Mouse (Mus musculus): Measurements from ENCODE around the gene Ostf1. TPM values are rescaled to one million over a fixed set of nuclear protein-coding genes. Genes with fewer than 3 reads are reported as not detected.
"Not testable (repeated sequence)": the region's sequence is repeated elsewhere in the genome, so short reads cannot be mapped to it uniquely, and the experiment has no call there.

Gene Ostf1
- total RNA-seq, 2 experiments from 2014 or later = 29.2 to 30.5 TPM

- no peak for DNase-seq (ENCODE audit: extremely low spot score in 1 of 2, low spot score in 1 of 2)
These were observed 31.0 kb downstream of the Ostf1 start for GRCm38 (mm10) chr19:18600611-18601010.

- no peak for DNase-seq (ENCODE audit: extremely low spot score in 1 of 2, low spot score in 1 of 2)
These were observed 32.0 kb downstream of the Ostf1 start for GRCm38 (mm10) chr19:18599650-18600049.

DNA sequence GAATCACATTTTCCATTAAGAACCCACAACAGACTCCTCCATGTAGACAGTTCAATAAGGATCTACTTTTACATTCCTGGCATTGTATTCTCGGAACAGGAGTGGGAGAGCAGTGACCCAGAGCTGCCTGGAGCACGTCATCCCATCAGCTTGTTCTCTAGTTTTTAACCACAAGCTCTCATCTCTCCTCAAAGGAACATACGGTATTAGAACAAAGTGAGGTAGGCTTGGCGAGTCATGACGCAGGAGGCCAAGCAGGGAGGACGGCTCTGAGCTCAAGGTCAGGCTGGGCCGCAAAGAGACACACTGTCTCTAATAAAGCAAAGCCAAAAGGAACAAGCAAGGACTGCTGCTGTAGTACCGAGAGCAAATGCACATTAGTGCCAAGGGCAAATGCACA lies 32.6 kb downstream of the Ostf1 start:
- DNase-seq (ENCODE audit: extremely low spot score in 1 of 2, low spot score in 1 of 2) = no peak

DNA sequence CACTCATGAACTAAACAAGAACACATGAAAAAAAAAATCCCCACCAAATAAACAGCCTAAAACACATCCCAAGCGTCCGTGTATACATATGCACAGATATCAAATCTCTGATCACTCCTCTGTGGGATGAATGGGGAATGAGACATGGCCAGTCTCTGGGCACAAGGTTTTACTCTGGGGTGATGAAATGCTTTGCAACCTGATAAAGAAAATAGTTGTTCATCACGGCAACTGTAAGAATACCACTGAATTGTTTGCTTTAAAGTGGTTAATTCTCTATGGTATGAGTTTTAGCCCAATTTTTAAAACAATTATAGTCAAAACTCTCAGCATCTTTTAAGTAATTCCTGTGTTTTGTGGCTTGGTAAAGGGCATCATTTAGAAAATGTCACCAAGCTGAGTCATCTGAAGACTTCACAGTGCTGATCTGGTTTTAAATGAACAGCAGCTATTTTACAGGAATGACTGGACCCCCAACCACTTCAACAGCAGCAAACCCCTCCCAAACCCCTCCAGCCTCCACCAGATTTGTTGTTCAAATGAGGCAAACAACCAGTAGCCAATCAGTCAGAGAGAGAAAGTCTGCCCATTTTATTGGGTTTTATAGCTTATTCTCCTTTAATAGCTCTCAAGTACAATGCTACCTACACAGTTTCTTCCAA lies 33.2 kb downstream of the Ostf1 start:
- DNase-seq (ENCODE audit: extremely low spot score in 1 of 2, low spot score in 1 of 2) = no peak

GRCm38 (mm10) chr19:18597772-18598171 lies 33.9 kb downstream of the Ostf1 start:
- no peak for DNase-seq (ENCODE audit: extremely low spot score in 1 of 2, low spot score in 1 of 2)

DNA sequence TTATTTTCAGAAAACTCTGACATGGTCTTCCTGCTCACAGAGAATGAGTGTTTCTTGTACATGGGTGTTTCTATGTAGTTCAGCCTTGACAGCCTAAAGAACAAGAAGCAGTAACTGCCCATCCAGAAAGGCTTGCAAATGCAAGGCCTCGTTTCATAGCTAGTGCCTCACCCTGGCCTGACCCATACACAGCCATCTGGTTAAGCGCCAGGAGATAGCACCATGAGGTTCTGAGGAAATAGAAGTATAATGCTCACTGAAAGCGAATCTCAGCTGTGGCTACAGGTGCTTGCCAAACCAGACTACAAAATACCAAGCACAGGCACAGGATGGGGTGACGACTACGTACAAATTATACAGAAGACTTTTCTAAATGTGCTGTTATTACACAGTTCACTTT lies 34.7 kb downstream of the Ostf1 start:
- no peak for DNase-seq (ENCODE audit: extremely low spot score in 1 of 2, low spot score in 1 of 2)

DNA sequence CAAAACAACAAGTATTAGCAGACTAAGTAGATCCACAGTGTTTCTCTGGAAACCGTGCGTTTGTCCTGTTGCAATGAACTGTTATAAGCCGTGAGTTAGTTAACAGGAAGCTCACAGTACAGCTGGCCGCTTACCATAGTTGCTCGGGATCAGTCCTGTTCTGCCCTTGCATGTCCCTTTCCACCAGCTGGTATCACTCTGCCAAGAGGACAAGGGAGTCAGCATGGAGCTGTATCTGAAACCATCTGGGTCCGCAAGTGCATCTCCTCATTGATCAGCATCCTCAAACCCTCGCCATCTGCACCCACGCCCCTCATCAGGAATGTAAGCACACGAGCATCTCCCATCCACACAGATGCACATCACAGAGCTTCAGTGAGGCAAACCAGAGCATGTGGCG lies 37.9 kb downstream of the Ostf1 start:
- DNase-seq (ENCODE audit: extremely low spot score in 1 of 2, low spot score in 1 of 2) = no peak

DNA sequence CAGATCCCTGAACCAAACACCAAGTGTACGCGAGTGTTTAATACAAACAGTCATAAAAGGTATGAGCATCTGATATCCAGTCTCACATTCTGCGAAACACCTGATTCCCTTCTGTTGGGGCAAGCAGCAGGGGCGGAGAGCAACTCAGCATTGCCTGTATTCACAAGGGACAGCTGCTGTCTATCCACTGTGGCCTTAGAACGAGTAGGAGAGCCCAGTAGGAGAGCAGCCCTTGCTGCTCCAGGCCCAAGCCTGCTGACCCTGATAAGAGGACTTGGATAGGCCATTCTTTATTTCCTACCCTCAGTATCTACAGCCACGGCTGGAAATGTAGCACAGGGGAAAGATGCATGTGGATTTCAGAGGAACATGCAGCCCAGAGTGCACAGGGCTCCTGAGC lies 38.7 kb downstream of the Ostf1 start:
- no peak for DNase-seq (ENCODE audit: extremely low spot score in 1 of 2, low spot score in 1 of 2)

DNA sequence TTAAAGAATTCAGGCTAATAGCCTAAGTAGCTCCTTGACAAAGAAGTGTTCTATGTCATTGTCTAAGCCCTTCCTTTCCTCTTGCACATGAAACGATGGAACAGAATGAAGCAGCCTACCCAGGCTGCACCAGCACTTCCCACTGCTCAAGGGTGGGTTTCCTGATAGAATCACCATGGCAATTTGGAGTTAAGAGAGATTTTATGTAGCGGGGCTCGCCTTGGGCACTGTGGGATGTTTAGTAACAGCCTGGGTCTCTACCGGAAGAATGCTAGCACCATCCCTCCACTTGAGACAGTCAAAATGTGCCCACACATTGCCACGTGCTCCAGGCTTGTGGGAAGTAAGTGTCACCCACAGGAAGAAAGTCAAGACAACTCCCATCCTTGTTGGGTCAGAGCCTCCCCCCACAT lies 40.7 kb downstream of the Ostf1 start:
- DNase-seq (ENCODE audit: extremely low spot score in 1 of 2, low spot score in 1 of 2) = no peak

DNA sequence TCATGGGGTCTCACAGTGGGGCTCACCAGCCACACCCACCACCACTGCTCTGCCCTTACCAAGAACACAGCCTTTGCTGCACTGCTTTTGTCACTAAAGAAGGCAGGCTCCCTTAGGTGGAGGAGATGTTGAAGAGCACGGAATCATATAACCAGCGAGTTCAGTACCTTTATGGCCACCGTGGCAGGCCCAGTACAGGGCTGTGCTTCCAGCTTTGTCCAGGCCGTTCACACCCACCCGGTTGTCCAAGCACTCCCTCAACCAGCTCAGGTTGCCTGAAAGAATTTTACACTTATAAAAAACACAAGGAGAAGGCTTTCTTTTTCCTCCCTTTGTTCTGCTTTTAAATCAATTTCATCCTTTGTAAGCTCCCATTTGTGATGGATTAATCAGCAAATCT lies 41.4 kb downstream of the Ostf1 start:
- DNase-seq (ENCODE audit: extremely low spot score in 1 of 2, low spot score in 1 of 2) = no peak

- DNase-seq (ENCODE audit: extremely low spot score in 1 of 2, low spot score in 1 of 2) = no peak
These were observed 42.3 kb downstream of the Ostf1 start for GRCm38 (mm10) chr19:18589276-18589675.

- DNase-seq (ENCODE audit: extremely low spot score in 1 of 2, low spot score in 1 of 2) = not testable (repeated sequence)
These were observed 42.8 kb downstream of the Ostf1 start for GRCm38 (mm10) chr19:18588801-18589200.

- no peak for DNase-seq (ENCODE audit: extremely low spot score in 1 of 2, low spot score in 1 of 2)
These were observed 43.4 kb downstream of the Ostf1 start for GRCm38 (mm10) chr19:18588243-18588642.

GRCm38 (mm10) chr19:18587118-18587517 lies 44.5 kb downstream of the Ostf1 start:
- DNase-seq (ENCODE audit: extremely low spot score in 1 of 2, low spot score in 1 of 2) = no peak

- DNase-seq (ENCODE audit: extremely low spot score in 1 of 2, low spot score in 1 of 2) = no peak
These were observed 47.0 kb downstream of the Ostf1 start for GRCm38 (mm10) chr19:18584621-18585020.

GRCm38 (mm10) chr19:18583706-18584105 lies 47.9 kb downstream of the Ostf1 start:
- no peak for DNase-seq (ENCODE audit: extremely low spot score in 1 of 2, low spot score in 1 of 2)

DNA sequence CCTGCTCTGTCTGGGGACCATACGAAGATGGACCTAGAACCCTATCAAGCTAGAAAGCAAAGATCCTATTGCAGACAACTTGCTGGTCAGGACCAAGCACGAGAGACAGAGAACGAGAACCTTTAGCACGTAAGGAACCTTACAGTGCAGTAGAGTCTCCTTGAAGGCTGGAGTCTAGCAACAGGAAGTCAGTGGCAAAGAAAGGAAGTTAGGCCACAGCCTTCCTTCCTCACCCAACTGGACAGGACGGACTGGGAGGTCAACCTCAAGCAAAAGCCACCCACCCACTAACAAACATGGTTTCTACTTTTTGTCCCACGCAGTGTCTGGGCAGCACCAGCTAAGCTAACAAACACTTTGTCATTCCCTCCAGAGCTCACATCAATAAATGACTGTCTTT lies 48.7 kb downstream of the Ostf1 start:
- no peak for DNase-seq (ENCODE audit: extremely low spot score in 1 of 2, low spot score in 1 of 2)

GRCm38 (mm10) chr19:18582226-18582625 lies 49.4 kb downstream of the Ostf1 start:
- DNase-seq (ENCODE audit: extremely low spot score in 1 of 2, low spot score in 1 of 2) = no peak

DNA sequence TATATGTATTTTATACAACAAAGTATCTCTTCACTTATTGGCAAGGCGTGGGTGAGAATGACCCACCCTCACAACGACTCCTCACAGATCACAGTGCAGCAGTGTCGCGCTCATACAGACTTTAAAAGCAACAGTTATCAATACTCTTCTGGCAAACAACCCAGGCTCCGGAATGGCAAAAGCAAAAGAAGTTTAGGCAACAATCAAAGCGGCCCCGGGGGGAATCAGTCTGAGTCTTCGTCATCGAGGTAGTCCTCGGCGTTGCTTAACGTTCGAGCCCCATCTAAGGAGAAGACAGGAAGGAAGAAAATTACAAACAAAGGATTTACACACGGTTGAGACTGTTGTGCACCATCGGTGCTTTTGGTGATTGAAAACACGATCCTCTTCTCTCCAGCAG lies 50.6 kb downstream of the Ostf1 start:
- DNase-seq (ENCODE audit: extremely low spot score in 1 of 2, low spot score in 1 of 2) = no peak

DNA sequence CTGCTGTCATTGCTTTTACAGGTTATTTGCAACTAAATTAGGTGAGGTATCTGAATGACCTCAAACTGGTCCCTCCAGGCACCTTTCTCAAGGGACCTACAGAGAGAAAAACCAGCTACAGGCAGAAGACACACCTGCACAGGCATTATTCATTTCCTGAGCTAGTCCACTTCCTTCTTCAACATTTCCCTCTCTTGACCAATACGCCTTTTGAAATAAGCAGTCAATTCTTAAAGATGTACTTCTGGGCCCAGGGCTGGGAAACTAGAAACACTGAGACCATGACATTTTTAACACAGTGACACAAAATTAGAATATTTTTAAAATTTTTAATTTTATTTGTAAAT lies 52.6 kb downstream of the Ostf1 start:
- DNase-seq (ENCODE audit: extremely low spot score in 1 of 2, low spot score in 1 of 2) = no peak

DNA sequence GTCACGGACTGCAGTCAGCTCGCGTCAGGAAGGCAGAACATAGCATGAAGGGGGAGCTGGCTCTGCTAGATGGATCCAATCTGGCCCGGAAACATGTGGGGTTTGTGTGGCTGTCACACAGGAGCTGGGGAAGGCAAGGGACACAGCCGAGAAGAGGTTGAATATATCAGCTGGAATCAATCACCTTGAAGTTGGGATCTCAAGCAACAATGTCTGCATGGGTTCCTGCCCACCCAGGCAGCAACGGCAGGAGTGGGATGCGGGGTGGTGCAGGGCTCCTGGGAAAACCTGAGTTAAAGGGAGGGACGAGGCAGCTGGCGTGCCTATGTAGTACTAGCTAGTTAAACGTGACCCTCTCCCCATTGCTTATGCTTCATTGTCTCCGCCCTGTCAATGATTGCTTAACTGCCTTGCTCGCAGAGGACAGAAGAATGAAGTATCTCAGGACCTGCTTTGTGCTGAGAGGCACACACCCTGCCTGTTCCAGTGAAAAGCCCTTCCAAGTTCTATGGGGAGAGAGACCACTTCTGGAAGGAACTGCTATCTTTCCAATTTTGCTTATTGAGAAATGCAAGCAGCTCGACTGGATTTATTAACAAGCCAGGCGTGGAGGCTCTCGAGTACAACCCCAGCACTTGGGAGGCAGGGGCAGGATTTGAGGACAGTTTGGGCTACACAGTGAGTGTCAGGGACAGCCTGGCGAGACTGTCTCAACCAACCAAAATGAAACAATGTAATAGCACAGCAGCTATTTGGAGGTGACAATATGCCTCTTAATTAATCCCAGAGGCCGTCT lies 53.2 kb downstream of the Ostf1 start:
- no peak for DNase-seq (ENCODE audit: extremely low spot score in 1 of 2, low spot score in 1 of 2)

- no peak for DNase-seq (ENCODE audit: extremely low spot score in 1 of 2, low spot score in 1 of 2)
These were observed 54.3 kb downstream of the Ostf1 start for GRCm38 (mm10) chr19:18577348-18577747.

Data from layer of hippocampus, postnatal 25 days (tissue).